Mouse (Mus musculus) cortical plate, adult 2 months (tissue): Measurements from ENCODE around the gene Col16a1. TPM values are rescaled to one million over a fixed set of nuclear protein-coding genes. Genes with fewer than 3 reads are reported as not detected.

Experiments
- H3K27ac ChIP-seq: fragments of 200-500 bp; 2 replicates; pipeline ENCODE4 v1.5.1; 2012; ENCODE audit warnings: low read length, control low read depth, inconsistent platforms; ENCODE audit not compliant: insufficient read depth
- H3K4me1 ChIP-seq: fragments of 200-500 bp; 2 replicates; pipeline ENCODE4 v1.6.1; 2011; ENCODE audit warnings: low read length; ENCODE audit not compliant: control insufficient read depth, insufficient read depth
- H3K4me3 ChIP-seq: fragments of 200-500 bp; 2 replicates; pipeline ENCODE4 v1.5.1; 2011; ENCODE audit warnings: mild to moderate bottlenecking, low read length, control low read depth; ENCODE audit not compliant: insufficient read depth
- CTCF ChIP-seq: fragments of 200-500 bp; IDR thresholded peaks from 2 replicates; pipeline ENCODE4 v1.5.1; 2011; ENCODE audit warnings: mild to moderate bottlenecking, control low read depth, low read length; ENCODE audit not compliant: insufficient read depth; ENCODE audit errors: extremely low read depth
- POLR2A ChIP-seq: fragments of 200-500 bp; IDR thresholded peaks from 2 replicates; pipeline ENCODE4 v1.6.1; 2011; ENCODE audit warnings: mild to moderate bottlenecking, low read length, control low read depth; ENCODE audit not compliant: insufficient read depth; ENCODE audit errors: extremely low read depth
- polyA plus RNA-seq: library from polyadenylated mRNA; depleted of rRNA; stranded (reverse); fragments of >200 nt; gene quantifications from 2 replicates; pipeline ENCODE4 v1.2.3, GENCODE M21; 2012; rRNA removed

Col16a1 gene
- 35.6 and 41.0 TPM in 2 replicates for polyA plus RNA-seq

- peak within 1 kb of the TSS; percentile 31 for H3K4me3 ChIP-seq
- TF ChIP-seq POLR2A, result no peak
- no peak for TF ChIP-seq CTCF
- peaks cover 1% of the 10 kb centered on the region; the same call in 1 of the 2 replicates for H3K4me1 ChIP-seq
- no peak within 1 kb of the TSS for H3K27ac ChIP-seq
Observed at GRCm38 (mm10) chr4:130047331-130048202, at the start of gene Col16a1. Gene Col16a1 (plus strand): TSS chr4:130047840.

GRCm38 (mm10) chr4:129998124-129998523, 49.5 kb upstream of the Col16a1 start:
- Histone ChIP-seq H3K4me1 (peaks cover 29% of the 10 kb centered on the region), H3K4me3 (no peak overlapping the region), H3K27ac (no peak overlapping the region)
- TF ChIP-seq CTCF, result no peak
- peak; percentile 29; the same call in 1 of the 2 replicates for TF ChIP-seq POLR2A

GRCm38 (mm10) chr4:130001710-130002109, 45.9 kb upstream of the Col16a1 start:
- Histone ChIP-seq H3K4me3 (no peak overlapping the region), H3K4me1 (peaks cover 18% of the 10 kb centered on the region), H3K27ac (peak overlapping the region; percentile 52; the same call in 1 of the 2 replicates)
- TF ChIP-seq POLR2A (no peak), CTCF (no peak)

GRCm38 (mm10) chr4:130002157-130002556, 45.5 kb upstream of the Col16a1 start:
- H3K4me3 ChIP-seq, result no peak overlapping the region
- peaks cover 20% of the 10 kb centered on the region for H3K4me1 ChIP-seq
- peak overlapping the region; percentile 52; the same call in 1 of the 2 replicates for H3K27ac ChIP-seq
- TF ChIP-seq POLR2A (no peak), CTCF (no peak)

- H3K4me3 ChIP-seq, result no peak overlapping the region
- TF ChIP-seq POLR2A (no peak), CTCF (no peak)
- H3K27ac ChIP-seq, result no peak overlapping the region
- H3K4me1 ChIP-seq, result peaks cover 12% of the 10 kb centered on the region
Observed at GRCm38 (mm10) chr4:130005593-130005992, 42.0 kb upstream of the Col16a1 start.

- Histone ChIP-seq H3K4me3 (no peak overlapping the region), H3K27ac (no peak overlapping the region), H3K4me1 (peaks cover 6% of the 10 kb centered on the region)
- TF ChIP-seq CTCF (no peak), POLR2A (no peak)
Observed at GRCm38 (mm10) chr4:130006533-130006932, 41.1 kb upstream of the Col16a1 start.

- Histone ChIP-seq H3K4me3 (no peak overlapping the region), H3K4me1 (peaks cover 8% of the 10 kb centered on the region), H3K27ac (no peak overlapping the region)
- TF ChIP-seq CTCF (no peak), POLR2A (no peak)
Observed at GRCm38 (mm10) chr4:130009043-130009442, 38.6 kb upstream of the Col16a1 start.

GRCm38 (mm10) chr4:130010723-130011122, 36.9 kb upstream of the Col16a1 start:
- H3K27ac ChIP-seq, result no peak overlapping the region
- no peak for TF ChIP-seq POLR2A
- TF ChIP-seq CTCF, result no peak
- H3K4me1 ChIP-seq, result peaks cover 8% of the 10 kb centered on the region
- H3K4me3 ChIP-seq, result no peak overlapping the region

GRCm38 (mm10) chr4:130012234-130012633, 35.4 kb upstream of the Col16a1 start:
- TF ChIP-seq CTCF, result no peak
- TF ChIP-seq POLR2A, result no peak
- Histone ChIP-seq H3K4me3 (no peak overlapping the region), H3K27ac (no peak overlapping the region), H3K4me1 (peaks cover 4% of the 10 kb centered on the region; the same call in 1 of the 2 replicates)

GRCm38 (mm10) chr4:130013111-130013510, 34.5 kb upstream of the Col16a1 start:
- Histone ChIP-seq H3K4me1 (peaks cover 4% of the 10 kb centered on the region; the same call in 1 of the 2 replicates), H3K27ac (peak overlapping the region; percentile 26), H3K4me3 (no peak overlapping the region)
- no peak for TF ChIP-seq POLR2A
- no peak for TF ChIP-seq CTCF
